Mouse (Mus musculus) midbrain, embryonic 16.5 days (tissue): Measurements from ENCODE around the gene Chat. TPM values are rescaled to one million over a fixed set of nuclear protein-coding genes. Genes with fewer than 3 reads are reported as not detected.

Experiments used
- ATAC-seq: fragments of 200-750 bp; cut with Nextera tagmentation; 2 replicates; pipeline ENCODE4 v1.8.0; 2017; ENCODE audit warnings: moderate TSS enrichment
- H3K27ac ChIP-seq: fragments of 300-500 bp; sonication (generic); 2 replicates; pipeline ENCODE4 v1.5.1; 2014; ENCODE audit warnings: mild to moderate bottlenecking, low read length, mixed read lengths
- H3K27me3 ChIP-seq: fragments of 300-500 bp; sonication (generic); 2 replicates; pipeline ENCODE4 v1.6.1; 2014; ENCODE audit warnings: low read depth, low read length, mixed read lengths; ENCODE audit not compliant: control insufficient read depth, insufficient read depth
- H3K36me3 ChIP-seq: fragments of 300-500 bp; sonication (generic); 2 replicates; pipeline ENCODE4 v1.6.1; 2014; ENCODE audit warnings: mild to moderate bottlenecking, low read length, moderate library complexity, mixed read lengths; ENCODE audit not compliant: control insufficient read depth, insufficient read depth
- H3K4me1 ChIP-seq: fragments of 300-500 bp; sonication (generic); 2 replicates; pipeline ENCODE4 v1.6.1; 2014; ENCODE audit warnings: mild to moderate bottlenecking, low read length, mixed read lengths; ENCODE audit not compliant: control insufficient read depth, insufficient read depth
- H3K4me2 ChIP-seq: fragments of 300-500 bp; sonication (generic); 2 replicates; pipeline ENCODE4 v1.6.1; 2014; ENCODE audit warnings: mild to moderate bottlenecking, low read length, mixed read lengths
- H3K4me3 ChIP-seq: fragments of 300-500 bp; sonication (generic); 2 replicates; pipeline ENCODE4 v1.5.1; 2014; ENCODE audit warnings: low read depth, mild to moderate bottlenecking, low read length, moderate library complexity, mixed read lengths
- H3K9ac ChIP-seq: fragments of 300-500 bp; sonication (generic); 2 replicates; pipeline ENCODE4 v1.6.1; 2014; ENCODE audit warnings: low read depth, low read length, mixed read lengths
- H3K9me3 ChIP-seq: fragments of 300-500 bp; sonication (generic); replicated peaks from 2 replicates; pipeline ENCODE4 v1.6.1; 2014; ENCODE audit warnings: mild to moderate bottlenecking, low read length, mixed read lengths; ENCODE audit not compliant: control insufficient read depth, poor library complexity, severe bottlenecking
- WGBS: fragments of 180-500 bp; shearing (Covaris S2); extraction: QIAGEN DNeasy Blood & Tissue Kit; methylation state at CpG from one replicate; pipeline ENCODE4 v1.1.7; 2014; 5-methylcytosine and 5-hydroxymethylcytosine counted together
- polyA plus RNA-seq: library from polyadenylated mRNA; unstranded; fragments of >200 nt; fragmentation: Nextera tagmentation; extraction: Ambion mirVana; gene quantifications from 2 replicates; pipeline ENCODE4 v1.2.1, GENCODE M21; 2015

Chat gene
- polyA plus RNA-seq, 1 experiment from 2014 or later = 0.90 TPM

DNA sequence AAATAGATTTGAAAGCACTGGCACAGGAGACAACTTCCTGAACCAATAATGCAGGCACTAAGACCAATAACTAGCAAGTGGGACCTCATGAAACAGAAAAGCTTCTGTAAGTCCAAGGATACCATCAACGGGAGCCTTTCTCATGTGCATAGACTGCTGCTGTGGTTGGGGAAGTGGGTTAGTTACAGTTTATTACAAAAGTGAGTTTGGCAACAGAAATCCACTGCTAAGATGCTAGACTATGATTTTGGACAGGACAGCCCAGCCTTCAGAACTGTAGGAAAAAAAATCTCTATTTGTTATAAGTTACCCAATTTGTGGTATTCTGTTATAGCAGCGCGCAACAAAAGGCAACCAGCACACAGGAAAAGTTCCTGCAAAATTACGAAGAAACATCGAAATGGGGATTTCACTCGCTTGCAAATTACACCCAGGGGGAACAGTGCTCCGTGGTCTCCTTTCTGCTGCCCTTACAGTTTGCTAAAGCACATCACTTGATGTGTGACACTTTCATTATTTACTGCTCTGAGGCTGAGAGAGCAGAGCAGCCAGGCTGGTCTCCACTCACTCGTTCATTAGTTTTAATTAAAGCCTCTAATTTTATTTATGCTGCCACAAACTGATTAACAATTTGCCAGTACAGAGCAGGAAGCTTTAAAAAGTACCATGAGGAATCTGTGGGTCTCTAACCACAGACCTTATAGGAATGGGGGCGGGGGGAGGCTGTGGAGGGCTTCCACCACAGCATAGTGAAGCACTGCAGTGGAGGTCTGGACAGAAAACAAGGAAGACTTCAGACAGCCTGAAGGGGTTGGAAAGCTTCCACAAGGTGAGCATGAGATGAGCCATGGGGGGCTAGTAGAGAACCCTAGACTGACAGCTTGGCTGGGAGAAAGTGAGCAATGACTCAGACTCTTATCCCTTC lies 37.2 kb upstream of the Chat start:
- Histone ChIP-seq H3K4me1 (no peaks in the 10 kb centered on the region), H3K36me3 (no peaks in the 10 kb centered on the region), H3K27me3 (no peaks in the 10 kb centered on the region), H3K27ac (no peak overlapping the region), H3K4me2 (no peak overlapping the region), H3K4me3 (no peak overlapping the region), H3K9ac (no peak overlapping the region), H3K9me3 (no peaks in the 10 kb centered on the region)
- no peak for ATAC-seq
- 82% methylated on average over 9 of the region's 9 CpGs for WGBS

GRCm38 (mm10) chr14:32501303-32501702 lies 35.5 kb upstream of the Chat start:
- no peak for ATAC-seq
- Histone ChIP-seq H3K4me3 (no peak overlapping the region), H3K27me3 (no peaks in the 10 kb centered on the region), H3K4me2 (no peak overlapping the region), H3K9me3 (no peaks in the 10 kb centered on the region), H3K27ac (no peak overlapping the region), H3K36me3 (no peaks in the 10 kb centered on the region), H3K4me1 (no peaks in the 10 kb centered on the region), H3K9ac (no peak overlapping the region)
- WGBS = 67% methylated on average over 2 of the region's 2 CpGs

- no peaks in the 10 kb centered on the region for H3K36me3 ChIP-seq
- WGBS = 77% methylated on average over 8 of the region's 8 CpGs
- no peak for ATAC-seq
- no peaks in the 10 kb centered on the region for H3K4me1 ChIP-seq
- no peak overlapping the region for H3K9ac ChIP-seq
- H3K27ac ChIP-seq = no peak overlapping the region
- H3K9me3 ChIP-seq = no peaks in the 10 kb centered on the region
- H3K27me3 ChIP-seq = no peaks in the 10 kb centered on the region
- no peak overlapping the region for H3K4me2 ChIP-seq
- no peak overlapping the region for H3K4me3 ChIP-seq
Observed at GRCm38 (mm10) chr14:32496115-32496850, 30.5 kb upstream of the Chat start.

DNA sequence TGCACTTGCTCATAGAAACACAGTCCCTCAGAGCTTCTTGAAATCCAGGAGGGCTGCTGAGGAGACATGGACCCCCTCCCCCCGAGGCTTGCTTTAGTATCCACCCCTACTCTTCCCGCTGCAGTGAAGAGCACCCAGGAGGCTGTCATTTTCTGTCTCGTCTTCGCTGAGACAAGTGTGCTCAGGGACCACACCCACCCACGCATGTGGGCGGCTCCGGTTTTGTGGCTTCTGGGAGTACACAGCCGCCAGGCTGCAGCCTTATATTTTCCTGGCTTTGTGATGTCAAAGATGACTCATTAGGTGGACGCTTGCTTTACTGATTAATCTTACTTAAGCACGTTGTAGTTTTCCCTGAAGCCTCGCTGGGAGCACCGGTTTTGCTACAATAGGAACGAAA lies 26.7 kb upstream of the Chat start:
- no peak overlapping the region for H3K27ac ChIP-seq
- 12% methylated on average over 13 of the region's 13 CpGs for WGBS
- peak overlapping the region; percentile 36 for H3K9ac ChIP-seq
- H3K4me3 ChIP-seq = peak overlapping the region; percentile 29
- ATAC-seq = 0 out of 2 replicates have a peak, but pooled peaks have one; percentile 25
- H3K9me3 ChIP-seq = no peaks in the 10 kb centered on the region
- no peaks in the 10 kb centered on the region for H3K36me3 ChIP-seq
- H3K4me1 ChIP-seq = no peaks in the 10 kb centered on the region
- H3K4me2 ChIP-seq = peak overlapping the region; percentile 62
- H3K27me3 ChIP-seq = no peaks in the 10 kb centered on the region

- no peaks in the 10 kb centered on the region for H3K9me3 ChIP-seq
- H3K27me3 ChIP-seq = no peaks in the 10 kb centered on the region
- 15% methylated on average over 3 of the region's 3 CpGs for WGBS
Observed at GRCm38 (mm10) chr14:32482061-32482460, 16.3 kb upstream of the Chat start.

DNA sequence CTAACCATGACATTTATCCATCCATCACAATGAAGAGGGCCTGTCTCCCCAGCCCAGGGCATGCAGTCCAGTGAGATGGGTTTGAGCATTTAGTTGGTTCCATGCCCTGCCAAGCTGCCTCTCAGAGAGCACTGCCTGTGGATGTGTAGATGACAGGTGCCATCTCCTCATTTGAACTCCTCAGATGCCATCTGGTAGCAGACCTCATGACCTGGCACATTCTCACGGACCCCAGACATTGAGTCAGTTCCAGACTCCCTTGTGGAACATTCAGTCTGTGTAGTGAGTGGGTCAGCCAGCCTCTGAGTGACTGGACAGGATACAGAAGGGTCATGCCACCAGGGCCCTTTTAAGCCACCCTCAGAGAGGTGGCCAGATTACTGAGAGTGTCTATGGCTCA lies 11.8 kb upstream of the Chat start:
- no peaks in the 10 kb centered on the region for H3K9me3 ChIP-seq
- H3K4me1 ChIP-seq = no peaks in the 10 kb centered on the region
- no peaks in the 10 kb centered on the region for H3K36me3 ChIP-seq
- H3K27me3 ChIP-seq = no peaks in the 10 kb centered on the region
- H3K27ac ChIP-seq = no peak overlapping the region
- no peak overlapping the region for H3K9ac ChIP-seq
- no peak overlapping the region for H3K4me2 ChIP-seq
- 63% methylated on average over 1 of the region's 1 CpGs for WGBS
- H3K4me3 ChIP-seq = no peak overlapping the region
- no peak for ATAC-seq

More at GRCm38 (mm10) chr14:32482061-32482460, 16.3 kb upstream of the Chat start:
- 0 out of 2 replicates have a peak, but pooled peaks have one; percentile 48 for ATAC-seq
- Histone ChIP-seq H3K4me3 (no peak overlapping the region), H3K9ac (no peak overlapping the region), H3K36me3 (no peaks in the 10 kb centered on the region), H3K4me2 (no peak overlapping the region), H3K4me1 (no peaks in the 10 kb centered on the region), H3K27ac (no peak overlapping the region)

GRCm38 (mm10) chr14:32476559-32476958 lies 10.8 kb upstream of the Chat start:
- no peak overlapping the region for H3K9ac ChIP-seq
- no peaks in the 10 kb centered on the region for H3K9me3 ChIP-seq
- H3K4me1 ChIP-seq = no peaks in the 10 kb centered on the region
- no peak overlapping the region for H3K4me2 ChIP-seq
- WGBS = 81% methylated on average over 6 of the region's 6 CpGs
- no peaks in the 10 kb centered on the region for H3K36me3 ChIP-seq
- no peak for ATAC-seq
- no peak overlapping the region for H3K4me3 ChIP-seq
- H3K27me3 ChIP-seq = no peaks in the 10 kb centered on the region
- H3K27ac ChIP-seq = no peak overlapping the region

DNA sequence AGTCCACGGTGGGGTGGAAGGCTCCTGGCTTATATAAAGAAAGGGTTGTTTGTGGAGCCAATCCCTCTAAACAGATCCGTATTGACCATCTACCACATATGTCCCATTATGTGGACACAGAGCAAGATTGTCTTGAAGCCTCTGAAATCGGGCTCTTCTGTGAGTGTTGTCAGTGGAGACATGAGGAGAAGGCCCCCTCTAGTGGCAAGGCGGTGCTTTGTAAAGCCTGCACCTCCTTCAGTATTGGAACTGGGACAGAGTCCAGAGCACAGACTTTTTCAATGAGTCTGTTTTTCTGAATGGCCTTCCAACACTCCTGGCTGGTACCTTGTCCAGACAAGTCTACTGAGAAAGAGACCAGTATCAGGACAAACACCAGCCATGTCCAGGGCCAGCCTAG lies 7.2 kb upstream of the Chat start:
- H3K4me3 ChIP-seq = no peak overlapping the region
- H3K27me3 ChIP-seq = peaks cover 4% of the 10 kb centered on the region
- H3K4me2 ChIP-seq = no peak overlapping the region
- H3K9ac ChIP-seq = no peak overlapping the region
- ATAC-seq = 0 out of 2 replicates have a peak, but pooled peaks have one; percentile 39
- 14% methylated on average over 4 of the region's 4 CpGs for WGBS
- H3K27ac ChIP-seq = no peak overlapping the region
- no peaks in the 10 kb centered on the region for H3K36me3 ChIP-seq
- no peaks in the 10 kb centered on the region for H3K9me3 ChIP-seq
- no peaks in the 10 kb centered on the region for H3K4me1 ChIP-seq

DNA sequence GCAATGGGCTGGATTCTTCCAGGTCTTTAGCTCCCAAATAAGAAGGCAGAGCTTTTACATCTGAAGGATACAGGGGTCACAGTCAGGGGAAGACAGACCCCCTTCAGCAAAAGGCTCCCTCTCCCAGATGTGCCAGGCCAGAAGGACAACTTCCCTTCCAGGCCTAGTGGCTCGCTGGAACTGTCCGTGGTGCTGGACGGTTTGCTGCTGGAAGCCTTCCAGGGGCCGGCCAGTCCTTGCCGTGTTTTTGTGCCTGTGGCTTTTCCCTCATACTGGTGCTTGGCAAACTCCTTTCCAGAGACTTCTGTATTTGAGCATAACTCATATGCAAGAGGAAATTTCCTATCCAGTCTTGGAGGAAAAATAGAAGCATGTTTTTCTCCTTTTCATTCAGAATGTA lies 1.8 kb upstream of the Chat start:
- no peak overlapping the region for H3K9ac ChIP-seq
- H3K4me1 ChIP-seq = peaks cover 19% of the 10 kb centered on the region
- H3K4me3 ChIP-seq = no peak overlapping the region
- no peak overlapping the region for H3K4me2 ChIP-seq
- no peaks in the 10 kb centered on the region for H3K9me3 ChIP-seq
- 9% methylated on average over 5 of the region's 5 CpGs for WGBS
- H3K27me3 ChIP-seq = peaks cover 52% of the 10 kb centered on the region
- ATAC-seq = no peak
- H3K27ac ChIP-seq = no peak overlapping the region
- H3K36me3 ChIP-seq = no peaks in the 10 kb centered on the region
